Mouse (Mus musculus) testis, postnatal 10 days (tissue): ENCODE measurements around the gene Jmjd7.
A peak's percentile ranks its signal among the peaks of the same experiment; 100 is the strongest.

Experiments used
- DNase-seq: peaks from one replicate; pipeline ENCODE4 v3.0.0; 2021; ENCODE audit warnings: low spot score

The Jmjd7 gene

GRCm38 (mm10) chr2:120026984-120027949, at the start of gene Jmjd7, which contains the start of gene Gm28042:
Gene Jmjd7 (plus strand): TSS chr2:120027483.
Gene Gm28042 (plus strand): TSS chr2:120027493.
- DNase-seq, result peak; percentile 98

- no peak for DNase-seq
Measured at GRCm38 (mm10) chr2:119980343-119980986, 46.8 kb upstream of the Jmjd7 start.

GRCm38 (mm10) chr2:119981631-119982030, 45.7 kb upstream of the Jmjd7 start:
- DNase-seq, result no peak

- no peak for DNase-seq
Measured at GRCm38 (mm10) chr2:119985871-119986270, 41.4 kb upstream of the Jmjd7 start.

GRCm38 (mm10) chr2:119986369-119986768, 40.9 kb upstream of the Jmjd7 start:
- DNase-seq, result no peak

- no peak for DNase-seq
Measured at GRCm38 (mm10) chr2:119987441-119987840, 39.8 kb upstream of the Jmjd7 start.

GRCm38 (mm10) chr2:119988952-119989351, 38.3 kb upstream of the Jmjd7 start:
- DNase-seq, result no peak

GRCm38 (mm10) chr2:119990881-119991280, 36.4 kb upstream of the Jmjd7 start:
- no peak for DNase-seq

GRCm38 (mm10) chr2:119992349-119992748, 34.9 kb upstream of the Jmjd7 start:
- DNase-seq, result no peak

GRCm38 (mm10) chr2:119993515-119993914, 33.8 kb upstream of the Jmjd7 start:
- DNase-seq, result no peak

GRCm38 (mm10) chr2:119994839-119995238, 32.4 kb upstream of the Jmjd7 start:
- no peak for DNase-seq

- DNase-seq, result no peak
Measured at GRCm38 (mm10) chr2:119995391-119996281, 31.6 kb upstream of the Jmjd7 start.

GRCm38 (mm10) chr2:119997354-119997753, 29.9 kb upstream of the Jmjd7 start:
- no peak for DNase-seq

- no peak for DNase-seq
Measured at GRCm38 (mm10) chr2:119999731-120000130, 27.6 kb upstream of the Jmjd7 start.

GRCm38 (mm10) chr2:120000882-120001584, 26.2 kb upstream of the Jmjd7 start:
- no peak for DNase-seq

- peak; percentile 67 for DNase-seq
Measured at GRCm38 (mm10) chr2:120001956-120002355, 25.3 kb upstream of the Jmjd7 start.

- DNase-seq, result no peak
Measured at GRCm38 (mm10) chr2:120003970-120004369, 23.3 kb upstream of the Jmjd7 start.

GRCm38 (mm10) chr2:120006696-120007095, 20.6 kb upstream of the Jmjd7 start:
- no peak for DNase-seq

GRCm38 (mm10) chr2:120007680-120008210, 19.5 kb upstream of the Jmjd7 start:
- no peak for DNase-seq

GRCm38 (mm10) chr2:120008672-120009071, 18.6 kb upstream of the Jmjd7 start:
- no peak for DNase-seq
